Mouse (Mus musculus) kidney, postnatal 36 days (tissue): Measurements from ENCODE around the gene Mad2l2.
"Not testable (repeated sequence)": the region's sequence is repeated elsewhere in the genome, so short reads cannot be mapped to it uniquely, and the experiment has no call there.

Experiments
- DNase-seq, 2 experiments: peaks; one replicate each; pipeline ENCODE4 v3.0.0; 2021 to 2022; ENCODE audit warnings: mixed read lengths in 2 of 2

Gene Mad2l2

GRCm38 (mm10) chr4:148174495-148174862 is 44.3 kb downstream of the Mad2l2 start:
- no peak for DNase-seq

GRCm38 (mm10) chr4:148176603-148177002 is 46.4 kb downstream of the Mad2l2 start:
- DNase-seq = not testable (repeated sequence)

GRCm38 (mm10) chr4:148177716-148178115 is 47.5 kb downstream of the Mad2l2 start:
- DNase-seq = no peak

- DNase-seq = no peak
These were observed 51.3 kb downstream of the Mad2l2 start for GRCm38 (mm10) chr4:148181483-148181882.

- no peak for DNase-seq
These were observed 52.2 kb downstream of the Mad2l2 start for GRCm38 (mm10) chr4:148182363-148182762.

- no peak for DNase-seq
These were observed 54.4 kb downstream of the Mad2l2 start for GRCm38 (mm10) chr4:148184564-148184963.

- DNase-seq = no peak
These were observed 55.6 kb downstream of the Mad2l2 start for GRCm38 (mm10) chr4:148185819-148186218.

GRCm38 (mm10) chr4:148188767-148189166 is 58.6 kb downstream of the Mad2l2 start:
- not testable (repeated sequence) for DNase-seq

GRCm38 (mm10) chr4:148192707-148193245 is 62.6 kb downstream of the Mad2l2 start:
- DNase-seq = peak in 1 of 2 experiments; percentile 17

- no peak for DNase-seq
These were observed 64.2 kb downstream of the Mad2l2 start for GRCm38 (mm10) chr4:148194400-148194799.
